Mouse (Mus musculus) bone marrow macrophage, adult 2 months (primary cell): ENCODE data around the gene Tdrd9.

Experiments
- CTCF ChIP-seq: IDR thresholded peaks from 2 replicates; pipeline ENCODE4 v1.5.1; 2012; ENCODE audit warnings: low read depth, mild to moderate bottlenecking, low read length, moderate library complexity
- POLR2A ChIP-seq: IDR thresholded peaks from 2 replicates; pipeline ENCODE4 v1.6.1; 2012; ENCODE audit warnings: mild to moderate bottlenecking, low read depth, low read length, borderline replicate concordance

GRCm38 (mm10) chr12:111981831-111982230, 10.5 kb downstream of the Tdrd9 start:
- TF ChIP-seq CTCF (no peak), POLR2A (no peak)
